Mouse (Mus musculus) urinary bladder, postnatal 14 days (tissue): ENCODE data around the gene Sdr42e1.

Experiments
- DNase-seq: peaks from one replicate; pipeline ENCODE4 v3.0.0; 2021; ENCODE audit warnings: low spot score

Sdr42e1 gene

DNA sequence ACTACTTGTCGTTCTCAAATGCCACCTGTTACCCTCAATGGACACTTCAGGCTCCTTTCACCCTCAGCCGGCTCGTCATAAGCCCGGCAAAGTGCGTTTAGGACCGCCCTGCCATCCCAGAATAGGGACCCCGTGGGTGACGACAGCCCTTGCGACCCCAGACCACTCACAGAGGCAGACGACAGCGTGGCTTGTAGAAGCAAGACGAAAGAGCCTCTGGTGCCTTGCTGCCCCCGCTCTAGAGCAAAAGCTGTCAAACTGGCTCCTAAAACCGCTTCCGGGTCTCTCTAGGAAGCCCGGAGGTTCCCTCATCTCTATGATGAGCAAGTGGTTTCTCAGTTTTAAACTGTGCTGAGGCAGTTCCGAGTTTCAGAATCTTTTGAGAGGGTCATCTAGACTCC is at the start of gene Sdr42e1:
Gene Sdr42e1 (minus strand): TSS at position 260 of the 401 bp plus-strand sequence.
- peak; percentile 77 for DNase-seq

DNA sequence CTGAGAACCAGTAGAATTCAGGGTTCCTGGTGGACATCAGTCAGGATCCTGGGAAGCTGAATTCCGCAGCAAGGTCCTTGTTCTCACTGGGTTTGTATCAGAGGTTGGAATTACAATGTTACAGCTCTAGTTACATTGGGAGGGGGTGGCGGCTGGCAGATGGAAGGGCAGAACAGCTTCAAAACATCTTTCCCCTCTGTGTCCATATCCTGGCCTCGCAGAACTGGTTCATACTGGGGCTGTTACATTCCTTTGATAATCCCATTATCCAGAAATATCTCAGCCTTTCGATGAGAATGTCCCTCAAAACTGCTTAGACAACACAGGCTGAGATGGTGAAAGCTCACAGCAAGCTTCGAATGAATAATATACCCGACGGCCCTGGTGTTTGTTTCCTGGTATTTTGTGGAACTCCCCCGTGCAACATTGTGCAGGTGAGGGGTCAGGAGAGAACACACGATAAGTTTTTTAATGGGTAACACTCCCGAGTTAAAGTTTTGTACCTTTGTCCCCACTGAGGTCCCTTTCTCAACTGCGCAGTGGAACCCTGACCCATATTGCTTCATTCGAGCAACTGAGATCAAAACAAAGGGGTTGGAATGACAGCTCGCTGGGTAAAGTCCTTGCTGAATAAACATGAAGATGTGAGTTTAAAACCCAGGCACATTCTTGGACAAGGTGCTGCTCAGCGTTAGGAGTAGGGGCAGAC is 44.8 kb upstream of the Sdr42e1 start:
- no peak for DNase-seq

GRCm38 (mm10) chr8:117715896-117716295 is 42.4 kb upstream of the Sdr42e1 start:
- no peak for DNase-seq

- DNase-seq, result peak; percentile 42
Measured at GRCm38 (mm10) chr8:117714604-117715003, 41.1 kb upstream of the Sdr42e1 start.

GRCm38 (mm10) chr8:117712226-117712625 is 38.7 kb upstream of the Sdr42e1 start:
- DNase-seq, result no peak

GRCm38 (mm10) chr8:117706141-117706540 is 32.7 kb upstream of the Sdr42e1 start:
- peak; percentile 29 for DNase-seq

- peak; percentile 22 for DNase-seq
Measured at GRCm38 (mm10) chr8:117702701-117703100, 29.2 kb upstream of the Sdr42e1 start.

GRCm38 (mm10) chr8:117701859-117702258 is 28.4 kb upstream of the Sdr42e1 start, which contains the start of gene Hsd17b2:
Gene Hsd17b2, plus strand, starts transcription at chr8:117701904.
- DNase-seq, result peak; percentile 34

GRCm38 (mm10) chr8:117701246-117701645 is 27.8 kb upstream of the Sdr42e1 start:
- DNase-seq, result no peak

DNA sequence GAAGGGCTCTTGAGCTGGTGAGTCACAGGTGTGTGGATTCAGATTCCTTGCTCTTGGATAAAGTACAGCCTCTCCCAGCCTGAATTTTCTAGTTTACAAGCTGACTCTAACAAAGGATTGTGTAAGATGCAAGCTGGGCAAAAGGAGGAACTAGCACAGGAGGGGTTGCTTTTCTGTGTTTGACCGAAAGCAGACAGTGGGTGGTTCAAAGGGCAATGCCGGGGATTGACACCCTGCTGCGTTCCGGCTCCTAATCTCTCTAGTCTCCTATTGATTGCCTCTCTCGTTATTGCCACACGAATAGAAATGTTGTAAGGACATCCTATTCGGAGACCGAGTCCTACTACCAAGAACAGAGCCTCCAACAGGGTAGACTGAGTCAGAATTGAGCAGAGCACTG is 27.2 kb upstream of the Sdr42e1 start:
- DNase-seq, result no peak

DNA sequence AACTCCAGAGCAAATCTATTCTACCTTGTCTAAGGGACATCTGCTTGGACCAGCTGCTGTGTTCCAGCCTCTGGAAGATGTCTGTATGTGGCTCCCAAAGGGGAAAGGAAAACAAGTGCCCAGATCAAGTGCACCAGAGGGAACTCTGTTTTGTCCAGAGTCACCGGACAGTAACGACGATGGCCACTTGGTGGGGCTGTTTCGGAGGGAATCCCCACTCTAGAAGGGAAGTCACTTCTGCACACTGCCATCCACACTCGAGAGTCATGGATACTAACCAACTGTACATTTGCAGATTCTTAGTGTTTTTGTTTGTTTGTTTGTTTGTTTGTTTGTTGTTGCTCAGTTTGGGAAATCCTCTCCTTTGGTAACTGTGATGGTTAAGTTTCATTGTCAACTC is 23.8 kb upstream of the Sdr42e1 start:
- DNase-seq, result peak; percentile 61

DNA sequence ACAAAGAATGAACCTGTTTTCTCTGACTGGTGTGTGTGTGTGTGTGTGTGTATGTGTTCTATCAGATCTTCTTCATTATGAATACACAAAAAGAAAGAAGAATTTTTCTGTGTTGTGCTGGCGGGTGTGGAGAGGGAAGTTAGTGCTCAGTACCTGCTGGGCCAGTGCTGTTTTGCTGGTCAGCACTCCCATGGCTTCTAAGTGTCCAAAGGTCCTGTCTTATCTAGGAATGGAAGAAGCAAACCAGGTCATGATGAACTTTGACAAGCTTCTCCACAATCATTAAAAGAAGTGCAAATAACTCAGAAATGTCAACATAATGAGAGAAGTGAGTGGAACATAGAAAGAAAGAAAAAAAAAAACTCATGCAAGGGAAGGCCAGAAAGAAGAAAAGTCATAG is 22.1 kb upstream of the Sdr42e1 start:
- DNase-seq, result no peak

DNA sequence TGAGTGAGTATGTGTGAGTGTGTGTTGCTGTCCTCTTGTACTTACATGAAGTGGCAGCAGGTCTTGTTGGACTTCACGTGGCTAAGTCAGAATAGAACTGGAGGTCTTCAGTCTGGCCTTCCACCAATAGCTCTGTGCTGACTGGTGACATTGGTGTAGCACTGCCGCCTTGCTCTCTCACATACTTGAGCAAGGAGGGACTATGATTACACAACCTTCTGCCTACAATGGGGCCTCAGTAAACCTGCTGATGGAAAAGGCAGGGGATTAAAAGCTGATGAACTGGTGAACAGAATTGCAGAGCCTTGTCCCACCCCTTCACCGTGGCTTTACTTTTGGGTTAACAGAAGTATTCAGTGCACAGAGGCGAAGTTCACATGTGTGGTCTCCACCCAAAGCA is 18.6 kb upstream of the Sdr42e1 start:
- peak; percentile 39 for DNase-seq

DNA sequence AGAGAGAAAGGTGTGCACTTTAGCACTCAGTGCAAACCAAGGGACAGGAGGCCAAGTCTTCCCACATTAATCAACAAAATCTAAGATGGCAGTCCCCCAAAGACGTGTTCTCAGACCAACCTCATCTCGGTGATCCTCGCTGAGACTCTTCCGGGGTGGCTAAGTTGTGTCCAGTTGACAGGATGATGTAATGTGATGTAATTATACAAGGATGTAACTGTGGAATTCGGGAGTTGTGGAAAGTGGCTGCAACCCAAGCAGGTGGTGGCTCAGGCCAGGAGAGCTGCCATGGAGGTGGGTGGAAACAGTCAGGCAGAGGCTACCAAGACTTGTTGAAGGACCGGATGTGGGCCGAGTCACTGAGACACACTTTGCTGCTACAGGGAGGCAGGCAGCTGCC is 14.4 kb upstream of the Sdr42e1 start:
- DNase-seq, result no peak

- no peak for DNase-seq
Measured at GRCm38 (mm10) chr8:117684504-117684903, 11.0 kb upstream of the Sdr42e1 start.

GRCm38 (mm10) chr8:117683925-117684472 is 10.5 kb upstream of the Sdr42e1 start:
- no peak for DNase-seq

GRCm38 (mm10) chr8:117678650-117679049 is 5.2 kb upstream of the Sdr42e1 start:
- no peak for DNase-seq

- no peak for DNase-seq
Measured at GRCm38 (mm10) chr8:117677011-117677410, 3.5 kb upstream of the Sdr42e1 start.

GRCm38 (mm10) chr8:117676460-117676859 is 3.0 kb upstream of the Sdr42e1 start:
- peak; percentile 14 for DNase-seq

DNA sequence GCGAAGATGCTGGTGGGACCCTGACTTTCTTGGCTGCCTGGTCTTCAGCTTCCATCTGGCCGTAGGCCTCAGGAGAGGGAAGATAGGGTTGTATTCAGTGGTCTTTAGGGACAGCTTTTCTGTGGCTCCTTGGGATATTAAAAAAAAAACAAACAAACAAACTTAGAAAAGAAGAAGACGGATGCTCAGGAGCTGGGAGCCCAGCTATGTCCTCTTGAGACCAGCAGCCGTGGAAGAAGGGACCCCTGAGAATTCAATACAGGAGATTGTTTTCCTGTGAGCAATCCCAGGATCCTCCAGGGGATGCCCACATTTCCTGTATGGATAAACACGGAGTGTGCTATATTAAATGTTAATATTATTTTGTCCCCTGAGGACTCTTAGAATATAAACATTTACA is 1.7 kb upstream of the Sdr42e1 start:
- no peak for DNase-seq

GRCm38 (mm10) chr8:117672558-117672957 is 931 bp downstream of the Sdr42e1 start:
- no peak for DNase-seq

GRCm38 (mm10) chr8:117670461-117670860 is 3.0 kb downstream of the Sdr42e1 start:
- no peak for DNase-seq

GRCm38 (mm10) chr8:117667349-117668124 is 6.0 kb downstream of the Sdr42e1 start:
- peak; percentile 20 for DNase-seq
